Mouse (Mus musculus) heart, embryonic 10.5 days (tissue): ENCODE results near the gene Gm21970. TPM values are rescaled to one million over a fixed set of nuclear protein-coding genes. Genes with fewer than 3 reads are reported as not detected.

Experiments
- DNase-seq: peaks from one replicate; pipeline ENCODE4 v3.0.0-alpha.2; 2017; ENCODE audit warnings: low spot score
- H3K27ac ChIP-seq: fragments of 300-500 bp; sonication (generic); 2 replicates; pipeline ENCODE4 v1.5.1; 2016; ENCODE audit warnings: mild to moderate bottlenecking
- H3K27me3 ChIP-seq: fragments of 300-500 bp; sonication (generic); 2 replicates; pipeline ENCODE4 v1.6.1; 2016; ENCODE audit warnings: mild to moderate bottlenecking; ENCODE audit not compliant: poor library complexity, insufficient read depth, severe bottlenecking
- H3K36me3 ChIP-seq: fragments of 300-500 bp; sonication (generic); 2 replicates; pipeline ENCODE4 v1.6.1; 2016; ENCODE audit warnings: mild to moderate bottlenecking, moderate library complexity
- H3K4me1 ChIP-seq: fragments of 300-500 bp; sonication (generic); 2 replicates; pipeline ENCODE4 v1.6.1; 2016; ENCODE audit warnings: mild to moderate bottlenecking
- H3K4me3 ChIP-seq: fragments of 300-500 bp; sonication (generic); 2 replicates; pipeline ENCODE4 v1.5.1; 2016; ENCODE audit warnings: mild to moderate bottlenecking, moderate library complexity
- H3K9me3 ChIP-seq: fragments of 300-500 bp; sonication (generic); 2 replicates; pipeline ENCODE4 v1.6.1; 2016; ENCODE audit warnings: mild to moderate bottlenecking, moderate library complexity
- WGBS: fragments of 180-500 bp; shearing (Covaris S2); methylation state at CpG from one replicate; pipeline ENCODE4 v1.1.7; 2016; 5-methylcytosine and 5-hydroxymethylcytosine counted together
- polyA plus RNA-seq: library from polyadenylated mRNA; unstranded; fragments of >200 nt; fragmentation: Nextera tagmentation; extraction: Ambion mirVana; gene quantifications from 2 replicates; pipeline ENCODE4 v1.2.1, GENCODE M21; 2016

Gene Gm21970
- polyA plus RNA-seq, 1 experiment from 2014 or later, result not detected

- H3K4me3 ChIP-seq, result no peak overlapping the region
- no peak overlapping the region for H3K27ac ChIP-seq
- no peak for DNase-seq
- H3K36me3 ChIP-seq, result no peaks in the 10 kb centered on the region
- peaks cover 13% of the 10 kb centered on the region; the same call in 1 of the 2 replicates for H3K27me3 ChIP-seq
- WGBS, result 47% methylated on average over 8 of the region's 8 CpGs
- peaks cover 15% of the 10 kb centered on the region for H3K4me1 ChIP-seq
- H3K9me3 ChIP-seq, result no peaks in the 10 kb centered on the region
These were observed 33.0 kb upstream of the Gm21970 start for GRCm38 (mm10) chr16:91358555-91358954.

GRCm38 (mm10) chr16:91359531-91359930 is 32.0 kb upstream of the Gm21970 start:
- Histone ChIP-seq H3K4me3 (no peak overlapping the region), H3K4me1 (peaks cover 18% of the 10 kb centered on the region), H3K27ac (no peak overlapping the region), H3K27me3 (0 out of 2 replicates have a peak, but pooled peaks cover 5% of the 10 kb centered on the region), H3K36me3 (no peaks in the 10 kb centered on the region), H3K9me3 (no peaks in the 10 kb centered on the region)
- no peak for DNase-seq
- 93% methylated on average over 13 of the region's 13 CpGs for WGBS

- DNase-seq, result no peak
- WGBS, result 67% methylated on average over 3 of the region's 3 CpGs
These were observed 31.4 kb upstream of the Gm21970 start for GRCm38 (mm10) chr16:91360162-91360561.

GRCm38 (mm10) chr16:91362006-91362405 is 29.5 kb upstream of the Gm21970 start:
- Histone ChIP-seq H3K4me3 (no peak overlapping the region), H3K4me1 (peaks cover 18% of the 10 kb centered on the region), H3K27ac (peak overlapping the region; percentile 30; the same call in 1 of the 2 replicates), H3K9me3 (no peaks in the 10 kb centered on the region), H3K36me3 (no peaks in the 10 kb centered on the region), H3K27me3 (no peaks in the 10 kb centered on the region)
- WGBS, result 50% methylated on average over 2 of the region's 2 CpGs
- DNase-seq, result no peak

More at GRCm38 (mm10) chr16:91360162-91360561, 31.4 kb upstream of the Gm21970 start:
- Histone ChIP-seq H3K27me3 (no peaks in the 10 kb centered on the region), H3K36me3 (no peaks in the 10 kb centered on the region), H3K9me3 (no peaks in the 10 kb centered on the region), H3K27ac (no peak overlapping the region), H3K4me3 (no peak overlapping the region), H3K4me1 (peaks cover 18% of the 10 kb centered on the region)

GRCm38 (mm10) chr16:91362616-91363272 is 28.8 kb upstream of the Gm21970 start:
- H3K27ac ChIP-seq, result peak overlapping the region; percentile 30; the same call in 1 of the 2 replicates
- 66% methylated on average over 12 of the region's 12 CpGs for WGBS

GRCm38 (mm10) chr16:91363483-91363882 is 28.0 kb upstream of the Gm21970 start:
- Histone ChIP-seq H3K27me3 (no peaks in the 10 kb centered on the region), H3K36me3 (no peaks in the 10 kb centered on the region), H3K27ac (peak overlapping the region; percentile 13; the same call in 1 of the 2 replicates), H3K4me3 (no peak overlapping the region), H3K4me1 (peaks cover 18% of the 10 kb centered on the region), H3K9me3 (no peaks in the 10 kb centered on the region)
- DNase-seq, result no peak
- WGBS, result 30% methylated on average over 3 of the region's 3 CpGs

More at GRCm38 (mm10) chr16:91362616-91363272, 28.8 kb upstream of the Gm21970 start:
- Histone ChIP-seq H3K4me3 (no peak overlapping the region), H3K9me3 (no peaks in the 10 kb centered on the region), H3K27me3 (no peaks in the 10 kb centered on the region), H3K36me3 (no peaks in the 10 kb centered on the region), H3K4me1 (peaks cover 18% of the 10 kb centered on the region)
- no peak for DNase-seq

GRCm38 (mm10) chr16:91366567-91366966 is 25.0 kb upstream of the Gm21970 start:
- no peak for DNase-seq
- H3K27ac ChIP-seq, result no peak overlapping the region
- no peaks in the 10 kb centered on the region for H3K36me3 ChIP-seq
- H3K27me3 ChIP-seq, result no peaks in the 10 kb centered on the region
- H3K4me1 ChIP-seq, result peaks cover 18% of the 10 kb centered on the region
- no peaks in the 10 kb centered on the region for H3K9me3 ChIP-seq
- no peak overlapping the region for H3K4me3 ChIP-seq

- DNase-seq, result no peak
- Histone ChIP-seq H3K36me3 (no peaks in the 10 kb centered on the region), H3K4me1 (peaks cover 16% of the 10 kb centered on the region), H3K4me3 (no peak overlapping the region), H3K27ac (no peak overlapping the region), H3K9me3 (no peaks in the 10 kb centered on the region), H3K27me3 (no peaks in the 10 kb centered on the region)
- WGBS, result 73% methylated on average over 2 of the region's 2 CpGs
These were observed 24.5 kb upstream of the Gm21970 start for GRCm38 (mm10) chr16:91367066-91367465.

- no peaks in the 10 kb centered on the region for H3K9me3 ChIP-seq
- peaks cover 5% of the 10 kb centered on the region for H3K36me3 ChIP-seq
- peak; percentile 93 for DNase-seq
- under 1% methylated on average over 62 of the region's 62 CpGs for WGBS
- H3K27me3 ChIP-seq, result no peaks in the 10 kb centered on the region
- peak within 1 kb of the TSS; percentile 75 for H3K4me3 ChIP-seq
- peaks cover 14% of the 10 kb centered on the region for H3K4me1 ChIP-seq
- H3K27ac ChIP-seq, result peak within 1 kb of the TSS; percentile 93
These were observed 18.7 kb upstream of the Gm21970 start, which contains the start of gene Ifnar2 for GRCm38 (mm10) chr16:91372577-91373472. Gene Ifnar2, plus strand, starts transcription at chr16:91372783.

GRCm38 (mm10) chr16:91373473-91374252 is 17.9 kb upstream of the Gm21970 start:
- peaks cover 8% of the 10 kb centered on the region for H3K36me3 ChIP-seq
- DNase-seq, result no peak
- H3K4me3 ChIP-seq, result peak overlapping the region; percentile 75
- H3K27ac ChIP-seq, result peak overlapping the region; percentile 93
- H3K27me3 ChIP-seq, result no peaks in the 10 kb centered on the region
- H3K9me3 ChIP-seq, result no peaks in the 10 kb centered on the region
- 39% methylated on average over 13 of the region's 13 CpGs for WGBS
- H3K4me1 ChIP-seq, result peaks cover 20% of the 10 kb centered on the region

- H3K4me3 ChIP-seq, result peak overlapping the region; percentile 1; the same call in 1 of the 2 replicates
- DNase-seq, result no peak
- H3K36me3 ChIP-seq, result peaks cover 8% of the 10 kb centered on the region
- H3K27me3 ChIP-seq, result no peaks in the 10 kb centered on the region
- H3K27ac ChIP-seq, result 0 out of 2 replicates have a peak overlapping the region, but pooled peaks have one; percentile 93
- WGBS, result 25% methylated on average over 3 of the region's 3 CpGs
- H3K4me1 ChIP-seq, result peaks cover 26% of the 10 kb centered on the region
- no peaks in the 10 kb centered on the region for H3K9me3 ChIP-seq
These were observed 17.3 kb upstream of the Gm21970 start for GRCm38 (mm10) chr16:91374253-91374634.

GRCm38 (mm10) chr16:91376701-91377100 is 14.8 kb upstream of the Gm21970 start:
- Histone ChIP-seq H3K4me1 (peaks cover 35% of the 10 kb centered on the region), H3K9me3 (no peaks in the 10 kb centered on the region), H3K27ac (no peak overlapping the region; the same call in 1 of the 2 replicates), H3K36me3 (peaks cover 8% of the 10 kb centered on the region), H3K27me3 (no peaks in the 10 kb centered on the region), H3K4me3 (no peak overlapping the region)
- no peak for DNase-seq
- WGBS, result 93% methylated on average over 10 of the region's 10 CpGs
